Mouse (Mus musculus) effector memory CD4-positive, alpha-beta T cell, adult 5 months (primary cell): ENCODE data around the gene Dhrs1. TPM values are rescaled to one million over a fixed set of nuclear protein-coding genes. Genes with fewer than 3 reads are reported as not detected.

Experiments
- polyA plus RNA-seq: library from polyadenylated mRNA; unstranded; fragments of 100-300 nt; shearing (Covaris generic); gene quantifications from one replicate; pipeline ENCODE4 v1.2.1, GENCODE M21; 2017

The Dhrs1 gene
- polyA plus RNA-seq: 22.6 TPM

GRCm38 (mm10) chr14:55745180-55745860 lies at the start of gene Dhrs1, which contains the start of gene Nop9:
Dhrs1 (minus strand) TSS chr14:55745690.
Nop9 (plus strand) TSS chr14:55745693.

GRCm38 (mm10) chr14:55788256-55789050 lies 43.0 kb upstream of the Dhrs1 start, which contains the start of gene Ripk3:
Ripk3 (minus strand) TSS chr14:55788865.

GRCm38 (mm10) chr14:55783958-55784235 lies 38.4 kb upstream of the Dhrs1 start, which contains the start of gene Adcy4:
Adcy4 (minus strand) TSS chr14:55784095.

GRCm38 (mm10) chr14:55765696-55766095 lies 20.2 kb upstream of the Dhrs1 start, which contains the start of gene Ltb4r1:
Ltb4r1 (plus strand) TSS chr14:55765962.

GRCm38 (mm10) chr14:55761163-55761562 lies 15.7 kb upstream of the Dhrs1 start, which contains the start of gene Ltb4r2:
Ltb4r2 (plus strand) TSS chr14:55761428.

GRCm38 (mm10) chr14:55758363-55758784 lies 12.9 kb upstream of the Dhrs1 start, which contains the start of gene Cideb:
Cideb (minus strand) TSS chr14:55758458.

GRCm38 (mm10) chr14:55721700-55722437 lies 23.6 kb downstream of the Dhrs1 start, which contains the start of gene Rabggta:
Rabggta (minus strand) TSS chr14:55722263.

GRCm38 (mm10) chr14:55713729-55714122 lies 31.8 kb downstream of the Dhrs1 start, which contains the start of gene Tgm1:
Tgm1 (minus strand) TSS chr14:55713926.

Other genes with a start within 250 kb of the Dhrs1 start
- not detected for gene Cpne6, start 235.2 kb downstream of the Dhrs1 start, polyA plus RNA-seq
- not detected for gene Nrl, start 220.7 kb downstream of the Dhrs1 start, polyA plus RNA-seq
- 14.1 TPM for gene Pck2, start 205.4 kb downstream of the Dhrs1 start, polyA plus RNA-seq
- 104 TPM for gene Dcaf11, start 185.7 kb downstream of the Dhrs1 start, polyA plus RNA-seq
- 4.2 TPM for gene A730061H03Rik, start 185.3 kb downstream of the Dhrs1 start, polyA plus RNA-seq
- gene Fitm1, start 170.1 kb downstream of the Dhrs1 start, polyA plus RNA-seq: not detected
- 723 TPM for gene Psme1, start 167.6 kb downstream of the Dhrs1 start, polyA plus RNA-seq
- 16.6 TPM for gene Emc9, start 160.4 kb downstream of the Dhrs1 start, polyA plus RNA-seq
- gene Psme2, start 154.6 kb downstream of the Dhrs1 start, polyA plus RNA-seq: 460 TPM
- gene Rnf31, start 154.0 kb downstream of the Dhrs1 start, polyA plus RNA-seq: 41.5 TPM
- gene Irf9, start 142.1 kb downstream of the Dhrs1 start, polyA plus RNA-seq: 60.1 TPM
- gene Rec8, start 127.7 kb downstream of the Dhrs1 start, polyA plus RNA-seq: 0.65 TPM
- gene Ipo4, start 109.7 kb downstream of the Dhrs1 start, polyA plus RNA-seq: 64.4 TPM
- gene Gm49378, start 107.8 kb downstream of the Dhrs1 start, polyA plus RNA-seq: not detected
- gene Tm9sf1, start 101.9 kb downstream of the Dhrs1 start, polyA plus RNA-seq: 65.5 TPM
- 0.59 TPM for gene Tssk4, start 95.5 kb downstream of the Dhrs1 start, polyA plus RNA-seq
- gene Mdp1, start 85.2 kb downstream of the Dhrs1 start, polyA plus RNA-seq: 52.4 TPM
- gene Gmpr2, start 73.7 kb downstream of the Dhrs1 start, polyA plus RNA-seq: 32.1 TPM
- gene Nedd8, start 73.6 kb downstream of the Dhrs1 start, polyA plus RNA-seq: 214 TPM
- gene Tinf2, start 63.9 kb downstream of the Dhrs1 start, polyA plus RNA-seq: 351 TPM
- not detected for gene Tgm1, start 31.8 kb downstream of the Dhrs1 start, polyA plus RNA-seq
- 89.4 TPM for gene Rabggta, start 23.4 kb downstream of the Dhrs1 start, polyA plus RNA-seq
- gene Nop9, start within 50 bp of the Dhrs1 start, polyA plus RNA-seq: 51.0 TPM
- gene Cideb, start 12.8 kb upstream of the Dhrs1 start, polyA plus RNA-seq: not detected
- gene Ltb4r2, start 15.7 kb upstream of the Dhrs1 start, polyA plus RNA-seq: 0.14 TPM
- 0.27 TPM for gene Ltb4r1, start 20.3 kb upstream of the Dhrs1 start, polyA plus RNA-seq
- gene Adcy4, start 38.4 kb upstream of the Dhrs1 start, polyA plus RNA-seq: not detected
- 60.3 TPM for gene Ripk3, start 43.2 kb upstream of the Dhrs1 start, polyA plus RNA-seq
- not detected for gene Nfatc4, start 77.5 kb upstream of the Dhrs1 start, polyA plus RNA-seq
- gene Nynrin, start 108.3 kb upstream of the Dhrs1 start, polyA plus RNA-seq: not detected
- gene Cbln3, start 138.7 kb upstream of the Dhrs1 start, polyA plus RNA-seq: 0.10 TPM
- gene Khnyn, start 139.3 kb upstream of the Dhrs1 start, polyA plus RNA-seq: 89.2 TPM
- gene Sdr39u1, start 154.6 kb upstream of the Dhrs1 start, polyA plus RNA-seq: 29.4 TPM
- not detected for gene Cma1, start 199.0 kb upstream of the Dhrs1 start, polyA plus RNA-seq
- gene Cma2, start 205.3 kb upstream of the Dhrs1 start, polyA plus RNA-seq: not detected